13 mouse cellular contexts compared by ENCODE assay signal in genomic region chr12:56528881-56529681, GRCm38 (mm10). TPM values are rescaled to one million over a fixed set of nuclear protein-coding genes. Genes with fewer than 3 reads are reported as not detected.
DNase-seq lines count a peak whose midpoint lies in the region; ATAC-seq and TF ChIP-seq lines count a peak whose summit lies in the region.
"Had no signal": no experiment of that assay in that cellular context is flagged by ENCODE, and none has a peak within 500 bp of the region (broad histone marks: within the 10 kb centered on the region; RNA-seq: fewer than 3 reads in every experiment).

No protein-coding gene starts in this region.

- ATAC-seq in neural tube, embryonic 15.5 days (ENCODE audit: low FRiP score) = no peak
- no peak for ATAC-seq in forebrain, embryonic 15.5 days (replicated peaks)
- no peak for ATAC-seq in intestine, postnatal 0 days
- ATAC-seq in intestine, embryonic 16.5 days = no peak
- ATAC-seq: intestine, embryonic 15.5 days had no signal

- peak; percentile 64 for DNase-seq in neural tube, embryonic 10.5 days (ENCODE audit: extremely low spot score, low spot score)
- DNase-seq in lung, postnatal 10 days = peak; percentile 51
- no peak for DNase-seq in cerebellum, adult 9-10 months
- no peak for DNase-seq in right cerebral cortex, postnatal 25 days
- DNase-seq: cerebellum, adult 2 months had no signal

- no peak overlapping the region for H3K4me2 ChIP-seq in neural tube, embryonic 15.5 days
- 0 out of 2 replicates have a peak overlapping the region, but pooled peaks have one; percentile 5 for H3K4me2 ChIP-seq in forebrain, embryonic 15.5 days (replicated peaks)
- no peak overlapping the region for H3K4me2 ChIP-seq in intestine, postnatal 0 days (replicated peaks; ENCODE audit: low read depth)
- no peak overlapping the region for H3K4me2 ChIP-seq in intestine, embryonic 16.5 days (ENCODE audit: low read depth, low read length)
- H3K4me2 ChIP-seq: embryonic facial prominence, embryonic 12.5 days; intestine, embryonic 15.5 days had no signal

- no peak overlapping the region for H3K4me3 ChIP-seq in neural tube, embryonic 15.5 days (replicated peaks)
- H3K4me3 ChIP-seq in forebrain, embryonic 15.5 days = peak overlapping the region; percentile 18
- no peak overlapping the region for H3K4me3 ChIP-seq in intestine, postnatal 0 days (ENCODE audit: low read depth, low read length)
- H3K4me3 ChIP-seq in intestine, embryonic 16.5 days (ENCODE audit: low read length) = no peak overlapping the region
- H3K4me3 ChIP-seq: embryonic facial prominence, embryonic 12.5 days; intestine, embryonic 15.5 days had no signal

- WGBS in neural tube, embryonic 15.5 days = 1% methylated on average over 36 of the region's 36 CpGs
- under 1% methylated on average over 36 of the region's 36 CpGs for WGBS in forebrain, embryonic 15.5 days
- under 1% methylated on average over 36 of the region's 36 CpGs for WGBS in intestine, postnatal 0 days
- WGBS in intestine, embryonic 16.5 days = under 1% methylated on average over 36 of the region's 36 CpGs

- TF ChIP-seq CTCF in intestine, postnatal 0 days (IDR thresholded peaks at IDR 0.05; ENCODE audit: low read depth) = no peak

- H3K27me3 ChIP-seq in neural tube, embryonic 15.5 days (replicated peaks) = peaks cover 93% of the 10 kb centered on the region
- peaks cover 92% of the 10 kb centered on the region for H3K27me3 ChIP-seq in forebrain, embryonic 15.5 days
- H3K27me3 ChIP-seq in intestine, postnatal 0 days (replicated peaks; ENCODE audit: control insufficient read depth, insufficient read depth, low read length) = peaks cover 94% of the 10 kb centered on the region
- peaks cover 84% of the 10 kb centered on the region for H3K27me3 ChIP-seq in intestine, embryonic 16.5 days (replicated peaks; ENCODE audit: control insufficient read depth, insufficient read depth, low read length)

- no peaks in the 10 kb centered on the region for H3K9me3 ChIP-seq in neural tube, embryonic 15.5 days (replicated peaks)
- H3K9me3 ChIP-seq in forebrain, embryonic 15.5 days = no peaks in the 10 kb centered on the region
- no peaks in the 10 kb centered on the region for H3K9me3 ChIP-seq in intestine, postnatal 0 days (ENCODE audit: control insufficient read depth)
- H3K9me3 ChIP-seq in intestine, embryonic 16.5 days (ENCODE audit: control insufficient read depth, low read length) = no peaks in the 10 kb centered on the region
- H3K9me3 ChIP-seq: embryonic facial prominence, embryonic 12.5 days; intestine, embryonic 15.5 days had no signal

- H3K36me3 ChIP-seq in neural tube, embryonic 15.5 days = no peaks in the 10 kb centered on the region
- no peaks in the 10 kb centered on the region for H3K36me3 ChIP-seq in forebrain, embryonic 15.5 days
- no peaks in the 10 kb centered on the region for H3K36me3 ChIP-seq in intestine, postnatal 0 days (ENCODE audit: control insufficient read depth, insufficient read depth)
- H3K36me3 ChIP-seq in intestine, embryonic 16.5 days (ENCODE audit: control insufficient read depth, insufficient read depth, low read length) = no peaks in the 10 kb centered on the region
- H3K36me3 ChIP-seq: embryonic facial prominence, embryonic 12.5 days; intestine, embryonic 15.5 days had no signal

- H3K27ac ChIP-seq in neural tube, embryonic 15.5 days (replicated peaks) = no peak overlapping the region
- 0 out of 2 replicates have a peak overlapping the region, but pooled peaks have one; percentile 34 for H3K27ac ChIP-seq in forebrain, embryonic 15.5 days (replicated peaks)
- H3K27ac ChIP-seq in intestine, postnatal 0 days (ENCODE audit: low read depth, low read length) = no peak overlapping the region
- H3K27ac ChIP-seq in intestine, embryonic 16.5 days (ENCODE audit: low read length) = no peak overlapping the region
- H3K27ac ChIP-seq: embryonic facial prominence, embryonic 12.5 days; intestine, embryonic 15.5 days; liver, embryonic 14.5 days had no signal

- peaks cover 7% of the 10 kb centered on the region for H3K4me1 ChIP-seq in neural tube, embryonic 15.5 days
- peaks cover 9% of the 10 kb centered on the region for H3K4me1 ChIP-seq in forebrain, embryonic 15.5 days
- H3K4me1 ChIP-seq in intestine, postnatal 0 days (replicated peaks; ENCODE audit: control insufficient read depth, insufficient read depth, low read length) = no peaks in the 10 kb centered on the region
- peaks cover 8% of the 10 kb centered on the region; the same call in 1 of the 2 replicates for H3K4me1 ChIP-seq in intestine, embryonic 16.5 days (ENCODE audit: control insufficient read depth, insufficient read depth, low read length)
- H3K4me1 ChIP-seq: intestine, embryonic 15.5 days had no signal

- no peak overlapping the region for H3K9ac ChIP-seq in neural tube, embryonic 15.5 days (replicated peaks)
- H3K9ac ChIP-seq in forebrain, embryonic 15.5 days (replicated peaks) = no peak overlapping the region
- no peak overlapping the region for H3K9ac ChIP-seq in intestine, postnatal 0 days (ENCODE audit: low read depth, low read length)
- no peak overlapping the region for H3K9ac ChIP-seq in intestine, embryonic 16.5 days (ENCODE audit: low read depth, low read length)
- H3K9ac ChIP-seq: embryonic facial prominence, embryonic 12.5 days; intestine, embryonic 15.5 days; liver, embryonic 14.5 days had no signal

RNA-seq across cellular contexts. Expression of gene Nkx2-1, which starts 7.6 kb away (rescaled TPM):
- polyA plus RNA-seq in neural tube, embryonic 15.5 days (2015; fragmentation: Nextera tagmentation; extraction: Ambion mirVana) = not detected in 2 replicates
- 8.2 and 11.0 TPM in 2 replicates for polyA plus RNA-seq in forebrain, embryonic 15.5 days (2015; fragmentation: Nextera tagmentation; extraction: Ambion mirVana)
- not detected in 2 replicates for polyA plus RNA-seq in intestine, postnatal 0 days (2015; fragmentation: Nextera tagmentation; extraction: Ambion mirVana)
- not detected in 2 replicates for polyA plus RNA-seq in intestine, embryonic 16.5 days (2015; fragmentation: Nextera tagmentation; extraction: Ambion mirVana)
- polyA plus RNA-seq: cerebellum, adult 2 months; intestine, embryonic 15.5 days; liver, embryonic 14.5 days; stomach, embryonic 16.5 days had no signal

Comparison
In these comparisons a context has a peak if more than half of its experiments do, and no peak if none do; other contexts are left out.
1. DNase-seq: peak in neural tube, embryonic 10.5 days (single experiment) and lung, postnatal 10 days (single experiment); none in cerebellum, adult 9-10 months (single experiment) and right cerebral cortex, postnatal 25 days (single experiment).